Mouse (Mus musculus) stomach, postnatal 0 days (tissue): ENCODE data around the gene Sync. TPM values are rescaled to one million over a fixed set of nuclear protein-coding genes. Genes with fewer than 3 reads are reported as not detected.

Experiments
- ATAC-seq: fragments of 200-750 bp; cut with Nextera tagmentation; 2 replicates; pipeline ENCODE4 v1.8.0; 2017; ENCODE audit not compliant: low FRiP score, low TSS enrichment
- DNase-seq: peaks from one replicate; pipeline ENCODE4 v3.0.0-alpha.2; 2016; ENCODE audit warnings: low spot score
- H3K27ac ChIP-seq: fragments of 300-500 bp; sonication (generic); replicated peaks from 2 replicates; pipeline ENCODE4 v1.5.1; 2014; ENCODE audit warnings: mild to moderate bottlenecking, control low read depth
- H3K27me3 ChIP-seq: fragments of 300-500 bp; sonication (generic); 2 replicates; pipeline ENCODE4 v1.6.1; 2014; ENCODE audit warnings: low read length; ENCODE audit not compliant: control insufficient read depth, insufficient read depth
- H3K36me3 ChIP-seq: fragments of 300-500 bp; sonication (generic); 2 replicates; pipeline ENCODE4 v1.6.1; 2014; ENCODE audit warnings: low read length, mixed read lengths; ENCODE audit not compliant: control insufficient read depth, insufficient read depth
- H3K4me1 ChIP-seq: fragments of 300-500 bp; sonication (generic); replicated peaks from 2 replicates; pipeline ENCODE4 v1.6.1; 2014; ENCODE audit warnings: antibody characterized with exemption; ENCODE audit not compliant: control insufficient read depth, insufficient read depth
- H3K4me2 ChIP-seq: fragments of 300-500 bp; sonication (generic); replicated peaks from 2 replicates; pipeline ENCODE4 v1.6.1; 2014; ENCODE audit warnings: low read depth, mild to moderate bottlenecking, control low read depth, moderate library complexity
- H3K4me3 ChIP-seq: fragments of 300-500 bp; sonication (generic); 2 replicates; pipeline ENCODE4 v1.5.1; 2014; ENCODE audit warnings: low read depth, low read length, control low read depth
- H3K9ac ChIP-seq: fragments of 300-500 bp; sonication (generic); 2 replicates; pipeline ENCODE4 v1.6.1; 2014; ENCODE audit warnings: mild to moderate bottlenecking, low read length, control low read depth, mixed read lengths
- H3K9me3 ChIP-seq: fragments of 300-500 bp; sonication (generic); 2 replicates; pipeline ENCODE4 v1.6.1; 2016; ENCODE audit warnings: low read length; ENCODE audit not compliant: control insufficient read depth
- CTCF ChIP-seq: IDR thresholded peaks from 2 replicates; pipeline ENCODE4 v1.5.1; 2016; ENCODE audit warnings: antibody characterized with exemption, low read depth, mild to moderate bottlenecking, moderate library complexity
- EP300 ChIP-seq: optimal IDR thresholded peaks from 2 replicates; pipeline ENCODE3; 2016; ENCODE audit warnings: antibody characterized with exemption
- WGBS: fragments of 180-500 bp; shearing (Covaris S2); extraction: QIAGEN DNeasy Blood & Tissue Kit; methylation state at CpG from one replicate; pipeline ENCODE4 v1.1.7; 2014; 5-methylcytosine and 5-hydroxymethylcytosine counted together
- polyA plus RNA-seq: library from polyadenylated mRNA; unstranded; fragments of >200 nt; fragmentation: Nextera tagmentation; extraction: Ambion mirVana; gene quantifications from 2 replicates; pipeline ENCODE4 v1.2.1, GENCODE M21; 2015

Gene Sync
- polyA plus RNA-seq, 1 experiment from 2014 or later = 3.2 TPM

GRCm38 (mm10) chr4:129313886-129314285, 26.5 kb downstream of the Sync start:
- ATAC-seq (no peak), DNase-seq (no peak)
- Histone ChIP-seq H3K9ac (no peak overlapping the region), H3K36me3 (peaks cover 15% of the 10 kb centered on the region), H3K27ac (no peak overlapping the region), H3K4me3 (no peak overlapping the region), H3K27me3 (no peaks in the 10 kb centered on the region), H3K4me1 (no peaks in the 10 kb centered on the region), H3K9me3 (no peaks in the 10 kb centered on the region), H3K4me2 (no peak overlapping the region)
- 47% methylated on average over 3 of the region's 3 CpGs for WGBS
- TF ChIP-seq EP300 (no peak), CTCF (no peak)

GRCm38 (mm10) chr4:129320876-129321275, 33.5 kb downstream of the Sync start:
- Histone ChIP-seq H3K9me3 (no peaks in the 10 kb centered on the region), H3K27ac (no peak overlapping the region), H3K36me3 (peaks cover 17% of the 10 kb centered on the region), H3K4me3 (no peak overlapping the region), H3K27me3 (no peaks in the 10 kb centered on the region), H3K4me2 (no peak overlapping the region), H3K4me1 (no peaks in the 10 kb centered on the region), H3K9ac (no peak overlapping the region)
- TF ChIP-seq CTCF (no peak), EP300 (no peak)
- DNase-seq = no peak
- ATAC-seq = no peak
- 78% methylated on average over 1 of the region's 1 CpGs for WGBS

- Histone ChIP-seq H3K4me3 (no peak overlapping the region), H3K9me3 (no peaks in the 10 kb centered on the region), H3K27me3 (no peaks in the 10 kb centered on the region), H3K36me3 (peaks cover 15% of the 10 kb centered on the region), H3K4me1 (no peaks in the 10 kb centered on the region), H3K9ac (no peak overlapping the region), H3K4me2 (no peak overlapping the region), H3K27ac (no peak overlapping the region)
- 87% methylated on average over 5 of the region's 5 CpGs for WGBS
- TF ChIP-seq CTCF (no peak), EP300 (no peak)
- no peak for DNase-seq
- no peak for ATAC-seq
Measured at GRCm38 (mm10) chr4:129322042-129322441, 34.6 kb downstream of the Sync start.

GRCm38 (mm10) chr4:129323491-129323890, 36.1 kb downstream of the Sync start:
- TF ChIP-seq EP300 = no peak
- no peak for TF ChIP-seq CTCF
- Histone ChIP-seq H3K4me3 (no peak overlapping the region), H3K27me3 (no peaks in the 10 kb centered on the region), H3K36me3 (peaks cover 17% of the 10 kb centered on the region), H3K4me2 (no peak overlapping the region), H3K9me3 (no peaks in the 10 kb centered on the region), H3K9ac (no peak overlapping the region), H3K27ac (no peak overlapping the region), H3K4me1 (no peaks in the 10 kb centered on the region)
- ATAC-seq (no peak), DNase-seq (no peak)
- 74% methylated on average over 1 of the region's 1 CpGs for WGBS

- peaks cover 12% of the 10 kb centered on the region; the same call in 1 of the 2 replicates for H3K36me3 ChIP-seq
- no peak for ATAC-seq
- H3K27ac ChIP-seq = no peak overlapping the region
Measured at GRCm38 (mm10) chr4:129324756-129325155, 37.3 kb downstream of the Sync start.

GRCm38 (mm10) chr4:129326191-129326590, 38.8 kb downstream of the Sync start:
- DNase-seq (no peak), ATAC-seq (no peak)
- Histone ChIP-seq H3K27ac (no peak overlapping the region), H3K4me1 (no peaks in the 10 kb centered on the region), H3K36me3 (peaks cover 7% of the 10 kb centered on the region; the same call in 1 of the 2 replicates), H3K9ac (no peak overlapping the region), H3K4me2 (no peak overlapping the region), H3K4me3 (no peak overlapping the region), H3K27me3 (no peaks in the 10 kb centered on the region), H3K9me3 (no peaks in the 10 kb centered on the region)
- TF ChIP-seq CTCF (no peak), EP300 (no peak)
- WGBS = 22% methylated on average over 1 of the region's 1 CpGs

More at GRCm38 (mm10) chr4:129324756-129325155, 37.3 kb downstream of the Sync start:
- Histone ChIP-seq H3K4me2 (no peak overlapping the region), H3K4me1 (no peaks in the 10 kb centered on the region), H3K9me3 (no peaks in the 10 kb centered on the region), H3K27me3 (no peaks in the 10 kb centered on the region), H3K9ac (no peak overlapping the region), H3K4me3 (no peak overlapping the region)
- TF ChIP-seq CTCF = no peak
- no peak for TF ChIP-seq EP300
- no peak for DNase-seq
- 55% methylated on average over 1 of the region's 1 CpGs for WGBS
